Mouse (Mus musculus): ENCODE measurements around the gene Adap1. TPM values are rescaled to one million over a fixed set of nuclear protein-coding genes. Genes with fewer than 3 reads are reported as not detected.

Adap1 gene
- polyA plus RNA-seq (2021; fragmentation: Nextera tagmentation): 36.4 and 43.4 TPM in 2 replicates
- long read RNA-seq, experiment 1, transcript Adap1-201 (11 exons, 2,557 nt): major isoform, 34 of 88 reads
- long read RNA-seq, experiment 1, partial matches to known transcripts: 23 of 88 reads
- long read RNA-seq, experiment 1, other reads (novel, unspliced or antisense): 30 of 88 reads
- long read RNA-seq, experiment 2, transcript Adap1-201 (11 exons, 2,557 nt): major isoform, 182 of 246 reads
- long read RNA-seq, experiment 2, partial matches to known transcripts: 22 of 246 reads
- long read RNA-seq, experiment 2, other reads (novel, unspliced or antisense): 39 of 246 reads

DNA sequence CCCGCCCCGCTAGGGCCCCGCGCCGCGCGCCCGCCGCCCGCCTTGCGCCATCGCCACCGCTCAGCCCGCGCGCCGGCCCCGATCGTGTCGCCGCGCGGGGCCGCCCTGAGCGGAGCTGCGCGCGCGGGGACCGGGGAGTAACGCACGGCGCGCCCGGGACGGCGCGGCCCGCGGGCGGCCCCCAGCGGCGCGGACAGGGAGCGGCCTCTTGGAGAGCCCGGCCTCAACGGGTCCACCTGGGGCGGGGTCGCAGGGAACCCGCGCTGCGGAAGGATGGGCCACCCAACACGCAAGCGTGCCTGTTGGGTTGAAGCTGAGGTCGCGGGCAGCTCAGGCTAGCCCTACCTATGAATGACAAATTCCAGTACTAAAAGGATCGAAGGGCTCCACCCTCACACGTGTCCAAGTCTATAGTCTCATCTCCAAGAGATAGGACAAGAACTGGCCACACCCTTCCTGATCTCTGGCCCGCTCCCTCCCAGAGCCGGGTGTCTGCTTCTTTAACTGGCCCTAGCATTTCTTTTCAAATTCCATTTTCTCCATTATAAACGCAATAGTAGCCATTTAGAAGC lies at the start of gene Adap1:
Adap1 (minus strand) TSS at position 228 of the 572 bp plus-strand sequence.

DNA sequence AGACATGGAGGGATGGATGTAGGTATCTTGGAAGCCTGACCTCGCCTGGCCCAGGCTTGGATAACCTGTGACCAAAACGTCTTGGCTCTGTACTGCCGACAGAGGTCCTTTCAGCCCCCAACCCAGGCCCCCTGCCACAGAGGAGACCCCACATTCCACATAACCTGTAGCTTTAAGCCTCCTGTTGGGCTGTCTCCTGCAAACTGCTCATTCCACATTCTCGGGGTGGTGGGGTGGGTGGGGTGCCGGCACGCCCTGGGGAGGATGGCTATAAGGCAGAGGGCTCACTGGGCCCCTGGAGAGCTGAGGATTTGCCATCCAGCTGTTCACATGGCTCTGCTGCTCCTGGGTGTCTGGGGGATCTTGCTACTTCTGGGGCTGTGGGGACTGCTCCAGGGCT lies 26.9 kb upstream of the Adap1 start, which contains the start of gene Cyp2w1:
Cyp2w1 (plus strand) TSS at position 301 of the 400 bp plus-strand sequence.

DNA sequence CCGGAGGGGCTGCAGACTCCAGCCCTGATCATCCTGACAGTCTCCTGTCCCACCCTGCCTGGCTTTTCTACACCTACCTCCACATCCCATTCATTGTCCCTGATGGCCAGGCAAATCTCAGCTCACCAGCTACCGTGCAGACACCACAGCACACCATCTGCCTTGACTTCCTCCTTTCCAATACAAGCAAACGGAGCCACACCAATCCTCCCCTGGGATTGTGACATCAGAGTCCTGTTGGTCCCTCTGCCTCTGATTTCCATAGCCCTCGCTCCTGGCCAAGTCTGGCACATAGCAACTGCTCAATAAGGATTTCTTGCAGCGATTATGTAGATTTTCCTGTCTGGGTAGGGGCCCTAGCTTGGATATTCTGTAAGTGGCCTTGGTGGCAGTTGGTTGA lies 25.7 kb upstream of the Adap1 start, which contains the start of gene Cox19:
Cox19 (minus strand) TSS at position 285 of the 400 bp plus-strand sequence.

GRCm38 (mm10) chr5:139252081-139252909 lies 73.1 kb downstream of the Adap1 start, which contains the start of gene Get4:
Get4 (plus strand) TSS chr5:139252324.

Small RNA genes lying within 50 kb of the gene (microRNA-seq; reads per million reads assigned to microRNA genes)
- gene Mir339: 394 reads per million, percentile 72 among the genes with 10 or more reads in this experiment

Other genes with a start within 250 kb of the Adap1 start
- 377 and 380 TPM in 2 replicates for gene Prkar1b, start 175.6 kb downstream of the Adap1 start, polyA plus RNA-seq (2021; fragmentation: Nextera tagmentation)
- 2.9 and 3.1 TPM in 2 replicates for gene Dnaaf5, start 175.4 kb downstream of the Adap1 start, polyA plus RNA-seq (2021; fragmentation: Nextera tagmentation)
- 34.3 and 35.4 TPM in 2 replicates for gene Sun1, start 125.0 kb downstream of the Adap1 start, polyA plus RNA-seq (2021; fragmentation: Nextera tagmentation)
- gene Get4, start 73.3 kb downstream of the Adap1 start, polyA plus RNA-seq (2021; fragmentation: Nextera tagmentation): 68.8 and 75.4 TPM in 2 replicates
- 52.3 and 54.0 TPM in 2 replicates for gene Cox19, start 25.8 kb upstream of the Adap1 start, polyA plus RNA-seq (2021; fragmentation: Nextera tagmentation)
- not detected in 2 replicates for gene Cyp2w1, start 27.0 kb upstream of the Adap1 start, polyA plus RNA-seq (2021; fragmentation: Nextera tagmentation)
- 7.1 and 10.4 TPM in 2 replicates for gene Gpr146, start 52.1 kb upstream of the Adap1 start, polyA plus RNA-seq (2021; fragmentation: Nextera tagmentation)
- gene C130050O18Rik, start 79.7 kb upstream of the Adap1 start, polyA plus RNA-seq (2021; fragmentation: Nextera tagmentation): 0.28 and 0.44 TPM in 2 replicates
- 1.6 and 2.7 TPM in 2 replicates for gene Gper1, start 97.5 kb upstream of the Adap1 start, polyA plus RNA-seq (2021; fragmentation: Nextera tagmentation)
- 10.8 and 12.9 TPM in 2 replicates for gene 3110082I17Rik, start 134.9 kb upstream of the Adap1 start, polyA plus RNA-seq (2021; fragmentation: Nextera tagmentation)
- 15.7 and 18.5 TPM in 2 replicates for gene Zfand2a, start 158.9 kb upstream of the Adap1 start, polyA plus RNA-seq (2021; fragmentation: Nextera tagmentation)
- 0.09 TPM in 1 of 2 replicates, not detected in the other for gene Uncx, start 217.9 kb upstream of the Adap1 start, polyA plus RNA-seq (2021; fragmentation: Nextera tagmentation)

Data from layer of hippocampus, adult 6 months (tissue).